Mouse (Mus musculus) bone marrow macrophage, adult 2 months (primary cell): ENCODE measurements around the gene Reep3.

Experiments
- CTCF ChIP-seq: IDR thresholded peaks from 2 replicates; pipeline ENCODE4 v1.5.1; 2012; ENCODE audit warnings: low read depth, mild to moderate bottlenecking, low read length, moderate library complexity
- POLR2A ChIP-seq: IDR thresholded peaks from 2 replicates; pipeline ENCODE4 v1.6.1; 2012; ENCODE audit warnings: mild to moderate bottlenecking, low read depth, low read length, borderline replicate concordance

GRCm38 (mm10) chr10:67055867-67056856 is 40.6 kb downstream of the Reep3 start:
- no peak for TF ChIP-seq CTCF
- TF ChIP-seq POLR2A, result no peak
